Mouse (Mus musculus): Measurements from ENCODE around the gene Ccnd3.

DNA sequence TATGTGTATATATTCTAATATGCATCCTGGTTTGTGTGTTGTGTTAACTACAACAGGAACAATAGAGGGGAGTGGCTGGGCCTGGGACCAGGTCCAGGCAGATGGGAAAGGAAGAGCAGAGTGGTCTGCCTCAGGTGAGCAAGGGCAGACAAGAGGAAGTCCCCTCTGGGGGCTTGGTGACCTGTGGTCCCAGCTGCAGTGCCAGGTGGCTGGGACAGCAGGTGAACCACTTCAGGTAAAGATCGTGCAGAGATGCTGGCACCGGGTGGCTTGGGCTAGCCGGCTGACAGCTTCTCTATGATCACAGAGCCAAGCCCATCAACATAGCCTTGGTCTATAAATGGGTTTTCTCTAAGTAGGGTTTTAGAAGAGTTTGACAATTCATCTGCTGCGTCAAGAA is 34.7 kb upstream of the Ccnd3 start:
- TF ChIP-seq CTCF (conservative IDR thresholded peaks at IDR 0.05; ENCODE audit: low read length) (no peak), NANOG (IDR thresholded peaks at IDR 0.05; ENCODE audit: borderline replicate concordance, low read length) (no peak)

Measured in E14TG2a.4 (cell line).